Mouse (Mus musculus) brain, embryonic 14.5 days (tissue): ENCODE data around the gene Filip1l.

Experiments used
- CTCF ChIP-seq: fragments of 200-500 bp; IDR thresholded peaks from 2 replicates; pipeline ENCODE4 v1.5.1; 2012; ENCODE audit warnings: inconsistent platforms, mild to moderate bottlenecking, moderate library complexity, borderline replicate concordance; ENCODE audit not compliant: insufficient read depth, insufficient read length; ENCODE audit errors: extremely low read depth
- POLR2A ChIP-seq: fragments of 200-500 bp; IDR thresholded peaks from 2 replicates; pipeline ENCODE4 v1.6.1; 2012; ENCODE audit warnings: mild to moderate bottlenecking, inconsistent platforms, borderline replicate concordance; ENCODE audit not compliant: poor library complexity, insufficient read depth, insufficient read length, severe bottlenecking; ENCODE audit errors: extremely low read depth

DNA sequence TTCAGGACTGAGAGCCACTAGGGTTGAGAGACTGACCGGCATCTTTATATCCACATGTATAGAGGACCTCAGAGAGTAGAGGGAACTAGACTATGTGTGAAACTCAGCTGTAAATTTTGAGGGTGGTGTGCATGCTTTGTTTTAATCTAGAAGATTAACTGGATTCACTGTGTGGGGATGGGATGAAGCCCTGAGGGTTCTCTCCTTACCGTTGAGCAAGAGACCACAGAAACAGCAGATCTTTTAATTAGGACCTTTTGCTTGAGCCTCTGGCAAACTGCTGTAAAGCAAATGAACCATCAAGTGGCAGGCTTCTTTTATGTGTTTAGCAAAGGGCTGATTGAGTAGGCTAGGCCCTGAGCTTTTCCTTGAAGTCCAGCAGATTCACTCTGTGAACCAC, 103.1 kb downstream of the Filip1l start:
- TF ChIP-seq CTCF (no peak), POLR2A (no peak)
